Mouse (Mus musculus) midbrain, postnatal 0 days (tissue): ENCODE results near the gene Insc. TPM values are rescaled to one million over a fixed set of nuclear protein-coding genes. Genes with fewer than 3 reads are reported as not detected.
A peak's percentile ranks its signal among the peaks of the same experiment; 100 is the strongest.

Source experiments
- ATAC-seq: fragments of 200-750 bp; cut with Nextera tagmentation; 2 replicates; pipeline ENCODE4 v1.8.0; 2017; ENCODE audit warnings: moderate number of reproducible peaks, mild to moderate bottlenecking, moderate TSS enrichment, moderate library complexity; ENCODE audit not compliant: low FRiP score
- DNase-seq: peaks from one replicate; pipeline ENCODE4 v3.0.0-alpha.2; 2015; ENCODE audit warnings: low spot score
- H3K27ac ChIP-seq: fragments of 300-500 bp; sonication (generic); 2 replicates; pipeline ENCODE4 v1.5.1; 2014; ENCODE audit warnings: low read depth, mild to moderate bottlenecking, low read length, mixed read lengths
- H3K27me3 ChIP-seq: fragments of 300-500 bp; sonication (generic); 2 replicates; pipeline ENCODE4 v1.6.1; 2014; ENCODE audit warnings: low read length, control low read depth, mixed read lengths; ENCODE audit not compliant: insufficient read depth
- H3K36me3 ChIP-seq: fragments of 300-500 bp; sonication (generic); 2 replicates; pipeline ENCODE4 v1.6.1; 2014; ENCODE audit warnings: low read length, control low read depth, mixed read lengths; ENCODE audit not compliant: insufficient read depth
- H3K4me1 ChIP-seq: fragments of 300-500 bp; sonication (generic); 2 replicates; pipeline ENCODE4 v1.6.1; 2014; ENCODE audit warnings: mild to moderate bottlenecking, control low read depth, antibody characterized with exemption, low read length, mixed read lengths; ENCODE audit not compliant: insufficient read depth
- H3K4me2 ChIP-seq: fragments of 300-500 bp; sonication (generic); 2 replicates; pipeline ENCODE4 v1.6.1; 2014; ENCODE audit warnings: low read depth, mild to moderate bottlenecking, low read length, mixed read lengths; ENCODE audit not compliant: poor library complexity, severe bottlenecking
- H3K4me3 ChIP-seq: fragments of 300-500 bp; sonication (generic); 2 replicates; pipeline ENCODE4 v1.5.1; 2014; ENCODE audit warnings: low read depth, mild to moderate bottlenecking, low read length, moderate library complexity
- H3K9ac ChIP-seq: fragments of 300-500 bp; sonication (generic); replicated peaks from 2 replicates; pipeline ENCODE4 v1.6.1; 2014; ENCODE audit warnings: mild to moderate bottlenecking, low read length, moderate library complexity, mixed read lengths; ENCODE audit not compliant: poor library complexity, severe bottlenecking
- H3K9me3 ChIP-seq: fragments of 300-500 bp; sonication (generic); 2 replicates; pipeline ENCODE4 v1.6.1; 2016; ENCODE audit warnings: low read length, control low read depth
- CTCF ChIP-seq: IDR thresholded peaks from 2 replicates; pipeline ENCODE4 v1.5.1; 2016; ENCODE audit warnings: antibody characterized with exemption, mild to moderate bottlenecking
- WGBS: fragments of 180-500 bp; shearing (Covaris S2); extraction: QIAGEN DNeasy Blood & Tissue Kit; methylation state at CpG from one replicate; pipeline ENCODE4 v1.1.7; 2014; 5-methylcytosine and 5-hydroxymethylcytosine counted together
- polyA plus RNA-seq: library from polyadenylated mRNA; unstranded; fragments of >200 nt; fragmentation: Nextera tagmentation; extraction: Ambion mirVana; gene quantifications from 2 replicates; pipeline ENCODE4 v1.2.1, GENCODE M21; 2015
- total RNA-seq: library from RNA; depleted of rRNA; stranded (reverse); fragments of >200 nt; gene quantifications from 2 replicates; pipeline ENCODE4 v1.2.3, GENCODE M21; 2014

Gene Insc
- total and polyA plus RNA-seq, 2 experiments from 2014 or later: 1.4 to 2.7 TPM

DNA sequence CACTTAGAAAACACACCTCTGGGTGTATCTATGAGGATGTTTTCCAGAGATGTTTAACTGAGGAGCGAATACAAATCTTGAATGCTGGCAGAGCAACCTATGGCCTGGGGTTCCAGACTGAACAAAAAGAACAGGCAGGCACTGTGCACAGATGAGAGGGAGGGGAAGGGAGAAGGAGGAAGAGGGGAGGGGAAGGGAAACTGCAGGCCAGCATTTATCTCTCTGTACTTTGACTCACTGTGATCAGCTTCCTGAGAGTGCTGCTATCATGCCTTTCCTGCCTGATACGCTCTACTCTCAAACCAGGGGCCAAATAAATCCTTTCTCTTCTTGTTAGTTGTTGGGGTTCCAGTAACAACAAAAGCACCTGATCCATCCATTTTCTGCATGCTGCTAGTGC, 110.7 kb downstream of the Insc start:
- no peak for TF ChIP-seq CTCF
- no peaks in the 10 kb centered on the region for H3K27me3 ChIP-seq
- H3K9ac ChIP-seq: no peak overlapping the region
- 55% methylated on average over 2 of the region's 2 CpGs for WGBS
- H3K36me3 ChIP-seq: no peaks in the 10 kb centered on the region
- H3K27ac ChIP-seq: no peak overlapping the region
- H3K9me3 ChIP-seq: no peaks in the 10 kb centered on the region
- no peak overlapping the region for H3K4me2 ChIP-seq
- H3K4me3 ChIP-seq: no peak overlapping the region
- no peaks in the 10 kb centered on the region for H3K4me1 ChIP-seq
- DNase-seq: no peak
- no peak for ATAC-seq

DNA sequence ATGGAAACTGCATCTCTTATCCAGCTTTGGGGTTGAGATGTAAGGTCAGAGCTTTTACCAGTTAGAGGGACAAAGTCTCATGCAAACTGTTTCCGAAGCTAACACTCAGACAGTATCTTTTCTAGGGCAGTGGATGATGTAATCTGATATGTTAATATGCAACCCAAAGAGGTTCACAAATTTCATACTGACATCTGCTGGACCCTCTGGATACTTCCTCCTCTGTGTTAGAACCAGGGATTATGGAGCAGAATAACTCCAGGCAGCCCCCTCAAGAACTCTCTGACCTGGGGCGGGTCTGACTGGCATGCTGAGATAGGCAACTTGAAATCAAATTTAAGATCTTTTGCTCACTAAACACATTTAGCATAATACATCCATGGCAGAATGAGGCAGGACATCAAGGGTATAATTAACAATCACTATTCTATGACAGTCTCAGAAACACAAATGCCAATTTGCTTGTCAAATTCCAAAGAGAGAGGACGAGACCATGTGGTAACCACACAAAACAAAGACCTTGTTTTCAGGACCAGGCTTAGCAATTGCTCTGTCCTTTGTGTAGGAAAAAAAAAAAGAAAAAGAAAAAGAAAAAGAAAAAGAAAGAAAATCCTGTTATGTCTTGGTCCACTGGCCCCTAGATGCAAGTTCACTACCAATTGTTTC, 117.5 kb downstream of the Insc start:
- Histone ChIP-seq H3K9ac (no peak overlapping the region), H3K4me1 (no peaks in the 10 kb centered on the region), H3K27ac (no peak overlapping the region), H3K4me3 (no peak overlapping the region), H3K9me3 (no peaks in the 10 kb centered on the region), H3K36me3 (no peaks in the 10 kb centered on the region), H3K27me3 (no peaks in the 10 kb centered on the region), H3K4me2 (no peak overlapping the region)
- DNase-seq (peak; percentile 33), ATAC-seq (no peak)
- TF ChIP-seq CTCF: peak; percentile 51
- WGBS: 61% methylated on average over 3 of the region's 3 CpGs

DNA sequence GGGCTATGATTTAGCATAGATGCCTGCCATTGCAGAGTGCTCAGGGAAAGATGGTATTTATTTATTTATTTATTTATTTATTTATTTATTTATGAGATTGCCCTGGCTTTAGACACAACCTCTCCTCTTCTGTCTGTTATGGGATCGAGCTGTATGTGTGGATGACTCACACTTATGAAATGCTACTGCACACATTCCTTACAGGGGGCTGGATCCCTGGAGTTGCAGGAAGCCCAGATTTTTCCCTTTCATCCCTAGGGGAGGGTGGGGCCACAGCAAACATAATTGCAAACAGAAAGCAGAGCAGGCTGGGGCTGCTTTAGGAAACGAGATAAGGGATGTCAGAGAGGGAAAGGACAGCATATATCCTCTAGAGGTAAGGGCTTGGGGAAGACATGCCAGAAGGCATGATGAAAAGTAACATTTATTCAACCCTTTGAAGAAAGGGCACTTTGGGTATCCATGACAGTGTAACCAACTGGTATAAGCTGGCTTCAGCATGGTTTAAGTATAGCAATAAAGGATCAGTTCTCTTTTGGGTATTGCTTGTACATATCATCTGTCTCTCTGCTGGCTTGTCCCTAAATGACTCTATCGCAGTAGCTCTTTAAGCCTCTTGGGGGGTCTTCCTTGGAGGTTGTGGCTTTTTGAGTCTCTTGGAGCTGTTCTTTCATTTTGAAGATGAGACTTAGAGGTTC, 130.0 kb downstream of the Insc start:
- H3K27ac ChIP-seq: no peak overlapping the region
- 67% methylated on average over 3 of the region's 3 CpGs for WGBS
- H3K27me3 ChIP-seq: no peaks in the 10 kb centered on the region
- no peaks in the 10 kb centered on the region for H3K9me3 ChIP-seq
- DNase-seq (no peak), ATAC-seq (0 out of 2 replicates have a peak, but pooled peaks have one; percentile 31)
- no peak for TF ChIP-seq CTCF
- H3K4me2 ChIP-seq: no peak overlapping the region
- no peaks in the 10 kb centered on the region for H3K4me1 ChIP-seq
- H3K9ac ChIP-seq: no peak overlapping the region
- H3K36me3 ChIP-seq: no peaks in the 10 kb centered on the region
- no peak overlapping the region for H3K4me3 ChIP-seq

DNA sequence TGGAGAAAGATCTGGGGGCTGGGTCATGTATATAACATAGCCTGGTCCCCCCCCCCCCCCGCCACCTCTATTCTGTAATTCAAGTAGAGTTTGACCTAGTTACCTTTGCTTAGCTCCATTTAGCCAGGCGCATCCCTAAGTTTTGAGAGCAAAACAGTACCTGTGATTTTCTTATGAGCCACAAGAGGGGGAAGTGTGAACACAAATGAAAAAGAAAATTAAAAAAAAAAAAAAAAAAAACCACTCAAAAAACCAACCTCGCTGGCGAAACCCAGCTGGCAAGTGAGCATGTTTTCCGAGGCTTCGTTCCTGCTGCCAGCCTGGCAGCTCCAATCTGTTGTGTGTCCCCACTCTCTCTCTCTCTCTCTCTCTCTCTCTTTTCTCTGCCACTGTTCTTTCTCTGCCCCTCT, 130.5 kb downstream of the Insc start:
- DNase-seq (peak; percentile 93), ATAC-seq (no peak)
- Histone ChIP-seq H3K9me3 (no peaks in the 10 kb centered on the region), H3K36me3 (no peaks in the 10 kb centered on the region), H3K27me3 (no peaks in the 10 kb centered on the region), H3K4me2 (no peak overlapping the region), H3K27ac (no peak overlapping the region), H3K4me3 (no peak overlapping the region), H3K4me1 (no peaks in the 10 kb centered on the region), H3K9ac (no peak overlapping the region)
- TF ChIP-seq CTCF: peak; percentile 68
- 19% methylated on average over 6 of the region's 6 CpGs for WGBS

DNA sequence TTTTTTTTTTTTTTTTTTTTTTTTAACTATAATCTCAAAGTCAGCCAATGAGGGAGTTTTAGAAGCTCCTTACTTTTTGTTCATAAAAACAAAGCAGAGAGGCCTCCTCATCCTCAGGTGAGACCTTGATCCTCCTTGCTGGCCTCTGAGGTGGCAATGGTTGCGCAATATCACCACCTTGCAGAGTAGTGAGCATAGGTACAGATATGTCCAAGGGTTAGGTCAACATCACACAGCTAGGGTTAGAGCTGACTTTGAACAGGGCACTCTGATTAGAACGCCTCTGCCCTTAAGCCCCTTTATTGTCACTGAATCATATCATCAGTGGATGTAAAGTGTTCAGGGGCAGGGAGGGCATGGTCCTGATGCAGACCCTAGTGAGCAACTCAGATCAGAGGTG, 131.1 kb downstream of the Insc start:
- no peak overlapping the region for H3K4me3 ChIP-seq
- DNase-seq (no peak), ATAC-seq (no peak)
- H3K4me2 ChIP-seq: no peak overlapping the region
- no peak overlapping the region for H3K9ac ChIP-seq
- H3K36me3 ChIP-seq: no peaks in the 10 kb centered on the region
- H3K27me3 ChIP-seq: no peaks in the 10 kb centered on the region
- H3K27ac ChIP-seq: no peak overlapping the region
- no peaks in the 10 kb centered on the region for H3K4me1 ChIP-seq
- no peak for TF ChIP-seq CTCF
- 88% methylated on average over 2 of the region's 2 CpGs for WGBS
- H3K9me3 ChIP-seq: no peaks in the 10 kb centered on the region

DNA sequence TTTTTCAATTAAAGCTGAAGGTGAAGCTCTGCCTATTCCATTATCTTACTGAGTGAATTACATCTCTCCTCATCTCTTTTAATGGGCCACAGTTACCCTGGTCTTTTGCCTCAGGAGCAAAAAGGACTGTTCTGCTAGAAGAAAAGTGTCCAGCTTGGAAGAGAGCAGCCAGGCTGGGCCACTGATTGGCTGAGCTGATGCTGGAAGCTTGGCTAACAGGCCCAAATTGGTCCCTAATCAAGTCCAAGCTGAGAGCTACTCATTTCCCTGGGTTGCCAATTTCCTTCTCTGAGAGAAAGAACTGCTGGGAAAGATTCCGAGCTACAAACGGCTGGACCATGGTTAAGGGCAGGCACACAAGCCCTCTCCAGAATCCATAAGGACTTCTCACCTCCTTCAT, 140.1 kb downstream of the Insc start:
- Histone ChIP-seq H3K4me1 (no peaks in the 10 kb centered on the region), H3K4me3 (no peak overlapping the region), H3K36me3 (no peaks in the 10 kb centered on the region), H3K27me3 (0 out of 2 replicates have a peak, but pooled peaks cover 3% of the 10 kb centered on the region), H3K9me3 (no peaks in the 10 kb centered on the region), H3K4me2 (no peak overlapping the region), H3K9ac (no peak overlapping the region), H3K27ac (no peak overlapping the region)
- no peak for TF ChIP-seq CTCF
- DNase-seq (no peak), ATAC-seq (no peak)
- 77% methylated on average over 2 of the region's 2 CpGs for WGBS
